Mouse (Mus musculus) right cerebral cortex, postnatal 25 days (tissue): ENCODE results near the gene Ifi27.
"Not testable (repeated sequence)": the region's sequence is repeated elsewhere in the genome, so short reads cannot be mapped to it uniquely, and the experiment has no call there.

ENCODE experiments used
- DNase-seq: peaks from one replicate; pipeline ENCODE4 v3.0.0; 2022

Ifi27 gene

GRCm38 (mm10) chr12:103433986-103434731, at the start of gene Ifi27:
Ifi27 (plus strand) TSS chr12:103434211.
- peak; percentile 31 for DNase-seq

DNA sequence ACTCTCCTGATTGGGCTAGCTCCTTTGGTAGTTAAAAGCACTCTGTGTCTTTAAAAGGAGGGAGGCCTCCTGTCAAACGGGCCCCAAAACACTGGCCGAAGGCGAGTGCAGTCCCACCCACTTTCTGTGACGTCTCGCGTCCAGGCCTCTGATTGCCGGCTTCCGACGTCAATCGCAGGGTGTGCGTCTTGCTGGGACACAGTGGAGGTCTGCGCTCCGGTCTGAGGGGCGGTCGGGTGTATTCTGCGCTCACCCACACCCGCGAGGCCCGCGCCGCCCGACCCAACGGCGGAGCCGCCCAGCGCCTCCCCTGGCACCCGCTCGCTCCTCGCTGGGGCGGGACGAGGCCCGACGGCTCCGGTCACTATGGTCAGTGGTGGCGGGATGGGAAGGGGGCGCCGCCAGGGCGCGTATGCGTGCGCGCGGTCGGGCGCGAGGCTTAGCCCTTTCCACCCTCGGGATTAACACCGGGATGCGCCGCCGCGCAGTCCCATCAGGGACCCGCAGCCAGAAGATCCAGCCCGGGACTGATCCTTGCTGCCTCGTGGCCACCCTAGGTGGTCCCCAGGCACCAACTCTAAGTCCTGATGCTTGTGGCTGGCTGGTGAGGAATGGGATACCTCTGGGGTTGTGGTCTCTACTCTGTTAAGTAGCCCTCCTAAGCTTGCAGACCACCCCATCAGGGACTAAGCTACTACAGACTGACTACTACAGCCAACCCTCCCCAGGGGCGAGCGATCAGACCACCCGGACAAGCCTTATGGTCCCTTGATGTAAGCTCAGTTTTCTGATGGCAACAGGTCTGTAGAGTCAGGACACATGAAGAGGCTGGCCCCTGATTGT, 45.3 kb upstream of the Ifi27 start, which contains the start of gene Otub2:
Gene Otub2, plus strand, starts transcription at position 178 of the 843 bp plus-strand sequence.
- peak; percentile 98 for DNase-seq

GRCm38 (mm10) chr12:103389348-103389727, 44.7 kb upstream of the Ifi27 start:
- DNase-seq: no peak

- no peak for DNase-seq
Measured at GRCm38 (mm10) chr12:103389982-103390381, 44.0 kb upstream of the Ifi27 start.

DNA sequence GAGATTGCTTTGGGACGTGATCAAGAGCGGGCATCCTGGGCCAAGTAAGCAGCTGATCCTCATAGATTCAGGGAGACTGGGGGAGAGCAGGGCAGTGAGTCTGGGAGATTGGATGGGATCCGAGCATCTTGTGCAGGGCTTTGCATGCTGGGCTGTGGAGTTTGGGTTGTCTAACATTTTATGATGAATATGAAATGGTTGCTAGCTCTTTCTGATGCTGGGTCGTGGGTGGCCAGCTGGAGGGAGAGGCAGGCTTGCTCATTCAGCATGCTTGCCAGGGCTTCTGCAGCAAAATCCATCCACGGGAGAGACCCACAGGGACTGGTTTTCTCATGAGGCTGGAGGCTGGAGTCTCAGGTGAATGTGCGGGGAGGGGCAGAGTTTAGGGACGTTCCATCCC, 42.9 kb upstream of the Ifi27 start:
- peak; percentile 66 for DNase-seq

DNA sequence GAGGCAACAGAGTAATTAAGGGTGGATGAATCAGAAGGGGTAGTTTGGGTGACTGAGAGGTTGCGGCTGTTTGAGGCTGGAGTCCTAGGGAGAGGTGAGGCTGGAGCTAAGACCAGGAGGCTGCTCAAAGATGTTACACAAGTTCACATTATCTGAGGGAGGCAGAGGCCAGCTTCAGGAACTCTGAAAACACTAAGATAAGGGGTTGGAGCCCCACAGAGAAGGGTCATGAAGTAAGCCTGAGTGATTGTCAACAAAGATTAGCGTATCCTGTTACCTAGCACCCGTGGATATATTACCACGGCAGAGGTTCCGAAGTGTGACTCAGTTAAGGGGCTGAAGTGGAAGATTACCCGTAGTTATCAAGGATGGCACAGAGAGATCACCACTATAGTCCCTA, 40.5 kb upstream of the Ifi27 start:
- DNase-seq: no peak

DNA sequence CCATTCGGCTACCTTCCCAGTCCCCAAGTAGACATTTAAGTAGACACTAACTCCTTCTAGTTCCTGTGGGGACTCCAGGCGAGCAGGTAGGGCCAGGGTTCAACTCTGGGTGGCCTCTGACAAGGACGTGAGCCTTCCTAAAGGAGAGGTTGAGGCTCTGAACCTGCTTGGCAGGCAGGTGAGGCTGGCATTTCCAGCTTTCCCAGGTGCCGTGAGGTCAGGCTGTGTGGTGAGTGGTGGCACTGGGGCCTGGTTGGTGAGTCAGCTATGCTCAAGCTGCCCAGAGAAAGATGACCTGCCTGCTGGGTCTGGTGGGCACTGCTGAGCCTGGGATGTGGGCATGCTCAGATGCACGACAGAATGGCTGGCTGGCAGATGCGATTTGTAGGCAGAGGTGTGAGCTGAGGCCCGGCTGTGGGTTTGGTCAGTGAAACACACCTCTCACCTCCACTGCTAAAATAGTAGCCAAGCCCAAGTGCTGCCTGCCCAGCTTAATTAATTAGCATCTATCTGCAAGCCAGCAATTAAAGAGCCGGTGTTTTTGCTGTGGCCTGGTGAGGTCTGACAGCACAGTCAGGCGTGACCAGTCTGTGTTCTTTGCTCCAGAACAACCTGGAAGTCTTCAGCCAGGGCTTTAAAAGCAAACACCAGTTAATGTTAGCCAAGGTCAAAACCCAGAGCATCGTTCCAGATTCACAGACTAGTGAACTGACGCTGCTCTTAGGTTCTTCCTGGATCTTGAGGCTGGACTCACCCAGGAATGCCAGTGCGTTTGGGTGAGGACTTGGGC, 38.3 kb upstream of the Ifi27 start:
- no peak for DNase-seq

DNA sequence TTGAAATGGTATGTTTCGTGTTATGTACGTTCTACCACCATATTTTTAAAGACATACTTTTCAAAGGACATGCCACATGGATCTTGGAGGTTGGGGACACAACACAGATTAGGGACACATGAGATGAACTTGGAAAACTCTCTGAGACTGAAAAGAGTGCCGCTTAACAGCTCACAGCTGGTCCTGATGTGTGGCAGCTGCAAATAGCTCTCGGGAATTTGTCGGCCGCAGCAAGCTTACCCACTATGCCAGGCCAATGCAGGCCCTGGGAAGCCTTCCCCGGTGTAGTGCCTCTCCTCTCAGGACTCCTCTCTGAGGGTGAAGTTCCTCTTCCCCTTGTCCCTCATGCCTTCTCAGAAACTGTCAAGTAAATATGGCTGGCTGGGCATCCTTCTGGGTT, 37.3 kb upstream of the Ifi27 start:
- DNase-seq: no peak

- no peak for DNase-seq
Measured at GRCm38 (mm10) chr12:103404131-103404530, 29.9 kb upstream of the Ifi27 start.

GRCm38 (mm10) chr12:103407720-103408119, 26.3 kb upstream of the Ifi27 start, which contains the start of gene 9330161L09Rik:
9330161L09Rik (minus strand) TSS chr12:103407820.
- no peak for DNase-seq

DNA sequence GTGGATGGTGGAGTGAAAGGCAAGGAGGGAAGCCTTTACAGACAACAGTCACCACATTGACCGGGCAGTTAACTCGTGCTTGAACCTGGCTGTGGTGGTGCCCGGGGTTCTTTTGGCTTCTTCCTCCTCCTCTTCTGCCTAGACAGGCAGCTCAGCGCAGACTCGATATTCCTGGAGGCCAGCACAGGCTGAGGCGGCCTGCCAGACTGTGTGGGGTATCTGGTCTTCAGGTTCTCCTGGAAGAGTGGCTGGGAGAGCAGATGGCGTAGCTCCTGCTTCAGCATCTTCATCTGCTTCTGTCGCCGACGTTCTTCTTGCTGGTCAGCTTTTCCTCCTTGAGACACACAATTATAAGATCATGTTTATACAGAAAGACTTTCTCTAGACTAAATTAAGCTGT, 25.9 kb upstream of the Ifi27 start:
- peak; percentile 72 for DNase-seq

- no peak for DNase-seq
Measured at GRCm38 (mm10) chr12:103425016-103425728, 8.8 kb upstream of the Ifi27 start.

GRCm38 (mm10) chr12:103425729-103426470, 8.1 kb upstream of the Ifi27 start, which contains the start of gene Ddx24:
Ddx24 (minus strand) TSS chr12:103425830.
- peak; percentile 97 for DNase-seq

DNA sequence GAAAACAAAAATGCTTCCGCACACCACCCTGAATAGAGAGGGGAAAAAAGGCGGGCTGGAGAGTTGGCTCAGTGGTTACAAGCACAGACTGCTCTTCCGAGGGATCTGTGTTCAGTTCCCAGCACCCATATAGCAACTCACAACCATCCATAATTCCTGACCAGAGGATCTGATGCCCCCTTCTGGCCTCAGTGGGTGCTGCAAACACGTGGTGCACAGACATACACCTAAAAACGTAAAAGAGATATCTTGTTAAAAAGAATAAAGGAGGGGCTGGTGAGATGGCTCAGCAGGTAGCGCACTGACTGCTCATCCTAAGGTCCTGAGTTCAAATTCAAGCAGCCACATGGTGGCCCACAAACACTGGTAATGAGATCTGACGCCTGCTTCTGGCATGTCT, 7.3 kb upstream of the Ifi27 start:
- no peak for DNase-seq

GRCm38 (mm10) chr12:103433430-103433829, 581 bp upstream of the Ifi27 start:
- DNase-seq: no peak

DNA sequence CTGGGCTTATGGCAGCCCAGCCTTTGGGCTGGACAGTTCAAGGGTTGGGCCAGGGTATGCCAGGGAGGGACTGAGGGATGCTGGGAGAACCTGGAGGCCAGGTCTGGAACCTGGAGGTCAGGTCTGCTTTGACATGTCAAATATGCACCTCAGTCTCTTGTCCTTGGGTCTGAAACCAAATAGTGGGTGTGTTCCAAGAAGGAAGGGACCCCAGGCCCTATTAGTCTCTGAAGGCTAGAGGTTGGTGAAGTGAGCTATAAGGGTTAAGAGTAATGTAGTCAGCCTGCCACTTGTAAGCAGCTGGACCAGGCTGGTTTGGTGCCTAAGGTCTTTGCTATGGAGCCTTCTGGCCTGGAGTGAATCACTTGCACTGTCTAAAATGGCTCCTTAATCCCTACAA, 850 bp downstream of the Ifi27 start:
- no peak for DNase-seq

DNA sequence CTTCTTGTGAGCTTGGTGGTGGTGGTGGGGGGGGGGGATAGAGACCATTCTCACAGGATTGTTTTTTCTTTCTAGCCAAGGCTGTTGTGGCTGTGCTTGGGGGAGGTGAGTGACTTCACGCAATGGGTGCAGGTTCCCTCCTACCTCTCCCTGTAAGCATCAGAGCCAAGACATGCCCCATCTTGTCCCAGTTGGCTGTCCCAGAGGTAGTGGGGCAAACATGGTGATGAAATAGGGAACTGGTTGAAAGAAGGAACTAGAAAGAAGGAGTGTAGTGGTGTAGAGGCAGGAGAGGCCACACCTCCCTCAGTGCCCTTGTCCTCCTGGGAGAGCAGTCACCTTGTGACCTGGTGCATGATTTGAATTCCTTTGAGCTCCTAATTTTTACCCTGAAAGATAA, 3.6 kb downstream of the Ifi27 start:
- DNase-seq: no peak

- no peak for DNase-seq
Measured at GRCm38 (mm10) chr12:103443524-103443923, 9.5 kb downstream of the Ifi27 start, which contains the start of gene Ifi27l2a. Ifi27l2a (minus strand) TSS chr12:103443680.

DNA sequence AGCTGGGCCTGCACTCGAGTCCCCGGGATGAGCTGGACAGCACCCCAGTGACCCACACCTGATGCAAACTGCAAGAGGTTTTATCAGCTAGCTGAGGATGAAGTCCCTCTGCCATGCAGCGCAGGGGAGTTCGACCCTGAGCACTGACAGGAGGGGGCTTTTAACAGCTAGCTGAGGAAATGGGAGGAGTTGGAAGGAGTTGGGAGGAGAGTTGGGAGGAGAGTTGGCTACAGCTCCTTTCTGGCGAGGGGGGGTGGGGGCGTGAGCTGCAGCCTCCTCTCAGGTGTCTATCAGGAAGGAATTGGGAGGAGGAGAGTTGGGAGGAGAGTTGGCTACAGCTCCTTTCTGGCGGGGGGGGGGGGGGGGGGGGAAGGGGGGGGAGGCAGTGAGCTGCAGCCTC, 10.2 kb downstream of the Ifi27 start:
- DNase-seq: not testable (repeated sequence)

GRCm38 (mm10) chr12:103445060-103445459, 11.0 kb downstream of the Ifi27 start:
- no peak for DNase-seq

DNA sequence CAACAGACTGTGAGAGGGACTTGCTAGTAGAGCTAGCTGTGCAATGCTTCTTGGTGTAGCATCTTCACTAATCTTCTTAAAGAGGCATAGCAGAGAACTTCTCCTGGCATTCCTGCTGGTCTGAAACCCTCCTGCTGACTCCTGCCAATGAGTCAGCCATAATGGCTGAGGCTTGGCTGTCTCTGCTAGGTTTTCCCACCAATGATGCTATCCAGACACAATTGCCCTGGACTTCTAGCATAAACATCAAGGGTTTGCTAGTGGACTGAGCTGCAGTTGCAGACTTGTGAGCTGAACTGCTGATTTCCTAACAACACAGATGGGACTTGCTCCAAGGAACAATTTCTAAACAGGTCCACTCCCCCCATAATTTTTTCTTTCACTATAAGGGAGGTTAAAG, 19.4 kb downstream of the Ifi27 start:
- DNase-seq: no peak

- DNase-seq: not testable (repeated sequence)
Measured at GRCm38 (mm10) chr12:103456727-103457126, 22.7 kb downstream of the Ifi27 start.
